Mouse (Mus musculus) adrenal gland, postnatal 36 days (tissue): Measurements from ENCODE around the gene Mapk1ip1. TPM values are rescaled to one million over a fixed set of nuclear protein-coding genes. Genes with fewer than 3 reads are reported as not detected.
A peak's percentile ranks its signal among the peaks of the same experiment; 100 is the strongest.

Source experiments
- DNase-seq, 2 experiments: peaks; one replicate each; pipeline ENCODE4 v3.0.0; 2021; ENCODE audit warnings: mixed read lengths in 1 of 2
- long read RNA-seq, 2 experiments: library from polyadenylated mRNA; stranded (forward); transcript quantifications; one replicate each; pipeline ENCODE4 v2.0.0; 2021; ENCODE audit warnings: borderline sequencing depth in 2 of 2
- total RNA-seq, 2 experiments: library from RNA; stranded (reverse); gene quantifications; 2 replicates each; pipeline ENCODE4 v1.2.3; 2021

Mapk1ip1 gene
- total RNA-seq, result 10 to 100 TPM; 18.8 to 23.7 TPM
- long read RNA-seq, experiment 1, transcript Mapk1ip1-201 (2 exons, 1,502 nt), result major isoform, 12 of 20 reads
- long read RNA-seq, experiment 1, partial matches to known transcripts, result 0 of 20 reads
- long read RNA-seq, experiment 1, other reads (novel, unspliced or antisense), result 7 of 20 reads
- long read RNA-seq, experiment 2, transcript Mapk1ip1-201 (2 exons, 1,502 nt), result major isoform, 8 of 12 reads
- long read RNA-seq, experiment 2, partial matches to known transcripts, result 0 of 12 reads
- long read RNA-seq, experiment 2, other reads (novel, unspliced or antisense), result 2 of 12 reads

- peak; percentile 98 to 99 for DNase-seq
Observed at GRCm38 (mm10) chr7:138845544-138846391, at the start of gene Mapk1ip1, which contains the start of gene Ppp2r2d. Gene Mapk1ip1, minus strand, starts transcription at chr7:138846273. Gene Ppp2r2d, plus strand, starts transcription at chr7:138846079.

- no peak for DNase-seq
Observed at GRCm38 (mm10) chr7:138885365-138886289, 39.6 kb upstream of the Mapk1ip1 start.

GRCm38 (mm10) chr7:138883724-138884123, 37.7 kb upstream of the Mapk1ip1 start:
- no peak for DNase-seq

DNA sequence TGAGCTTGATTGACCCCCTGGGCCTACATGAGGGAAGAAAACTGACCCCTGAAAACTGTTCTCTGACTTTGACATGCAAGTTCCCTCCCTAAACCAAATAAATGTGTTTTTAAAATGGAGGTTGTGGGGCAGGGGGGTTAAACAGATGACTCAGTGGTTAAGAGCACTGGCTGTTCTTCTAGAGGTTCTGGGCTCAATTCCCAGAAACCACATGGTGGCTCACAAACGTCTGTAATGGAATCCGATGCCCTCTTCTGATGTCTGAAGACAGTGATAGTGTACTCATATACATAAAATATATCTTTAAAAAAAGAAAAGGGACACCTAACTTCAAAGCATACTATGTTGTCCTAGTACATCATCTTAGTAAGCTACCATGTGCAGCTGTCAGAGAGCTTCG, 29.0 kb upstream of the Mapk1ip1 start:
- DNase-seq, result no peak

DNA sequence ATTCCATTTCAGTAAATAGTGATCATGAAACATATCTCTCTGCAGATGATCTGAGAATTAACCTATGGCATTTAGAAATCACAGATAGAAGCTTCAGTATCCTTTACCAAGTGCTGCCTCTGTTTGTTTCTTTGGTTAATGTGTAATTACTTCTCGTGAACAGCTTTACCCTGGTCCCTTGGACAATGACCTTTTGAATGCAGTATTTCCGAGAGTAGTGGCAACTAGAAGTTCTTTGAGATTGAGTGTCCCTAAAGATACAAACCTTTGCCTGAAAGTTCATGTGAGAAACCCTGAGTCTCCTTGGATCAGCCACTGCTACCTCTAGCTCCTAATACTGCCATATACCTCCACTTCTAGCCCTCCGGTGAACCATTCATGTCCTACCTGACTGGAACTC, 26.9 kb upstream of the Mapk1ip1 start:
- DNase-seq, result no peak

- DNase-seq, result no peak
Observed at GRCm38 (mm10) chr7:138868316-138868715, 22.2 kb upstream of the Mapk1ip1 start.

- no peak for DNase-seq
Observed at GRCm38 (mm10) chr7:138867286-138867685, 21.2 kb upstream of the Mapk1ip1 start.

GRCm38 (mm10) chr7:138864776-138865175, 18.7 kb upstream of the Mapk1ip1 start:
- DNase-seq, result no peak

- DNase-seq, result no peak
Observed at GRCm38 (mm10) chr7:138863950-138864572, 18.0 kb upstream of the Mapk1ip1 start.

DNA sequence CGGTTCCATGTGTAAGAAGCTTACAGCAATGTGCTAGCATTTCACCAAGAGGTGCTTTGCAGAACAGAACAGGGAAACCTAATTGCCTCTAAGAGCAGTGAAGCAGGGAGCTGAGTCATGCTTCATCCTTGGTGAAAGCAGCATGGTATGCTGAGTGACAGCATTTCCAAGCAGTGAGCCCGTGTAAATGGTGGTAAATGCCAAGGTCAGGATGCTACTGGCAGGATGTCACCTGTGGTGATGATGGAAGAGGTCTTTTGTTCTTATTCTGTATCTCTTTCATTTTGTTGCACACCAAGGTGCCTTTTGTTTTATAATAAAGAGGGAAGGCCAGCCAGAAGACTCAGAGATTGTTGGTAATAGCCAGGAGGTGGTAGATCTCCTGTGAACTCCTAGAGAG, 10.6 kb upstream of the Mapk1ip1 start:
- DNase-seq, result peak; percentile 56 to 62

DNA sequence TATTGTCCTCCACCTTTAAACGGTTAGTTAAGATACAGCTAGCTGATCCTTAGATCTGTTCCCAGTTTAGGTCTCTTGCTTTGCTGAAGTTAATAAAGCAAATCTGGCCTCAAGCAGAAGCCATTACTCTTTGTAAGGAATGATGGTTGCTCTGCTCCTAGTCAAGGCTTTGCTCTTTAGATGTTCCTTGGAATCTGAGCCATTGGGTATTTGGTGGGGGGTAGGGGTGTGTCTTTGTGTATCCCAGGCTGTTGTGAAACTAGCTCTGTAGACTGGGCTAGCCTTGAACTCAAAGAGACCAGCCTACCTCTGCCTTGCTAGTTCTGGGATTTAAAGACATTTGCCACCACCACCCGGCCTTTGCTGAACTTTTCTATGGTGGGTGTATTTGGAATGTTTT, 8.1 kb upstream of the Mapk1ip1 start:
- DNase-seq, result no peak

- no peak for DNase-seq
Observed at GRCm38 (mm10) chr7:138853417-138854031, 7.5 kb upstream of the Mapk1ip1 start.

DNA sequence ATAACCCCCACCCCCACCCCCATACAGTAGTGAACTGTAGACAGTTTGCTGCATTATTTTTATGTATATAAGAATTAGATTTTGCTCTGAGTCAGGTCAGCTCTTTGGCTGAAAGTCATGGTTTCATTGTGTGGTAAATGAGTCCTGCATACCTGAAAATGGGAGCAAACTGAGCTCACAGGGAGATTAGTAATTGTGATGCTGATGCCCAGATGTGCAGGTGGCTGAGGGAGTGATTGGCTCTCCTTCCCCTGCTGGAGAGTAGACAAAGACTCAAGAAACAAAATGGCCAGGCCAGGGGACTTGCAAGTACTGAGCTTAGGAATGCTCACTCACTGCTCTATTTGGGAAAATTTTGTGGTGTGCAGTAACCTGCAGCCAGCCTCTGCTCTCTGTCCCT, 4.0 kb upstream of the Mapk1ip1 start:
- DNase-seq, result no peak

DNA sequence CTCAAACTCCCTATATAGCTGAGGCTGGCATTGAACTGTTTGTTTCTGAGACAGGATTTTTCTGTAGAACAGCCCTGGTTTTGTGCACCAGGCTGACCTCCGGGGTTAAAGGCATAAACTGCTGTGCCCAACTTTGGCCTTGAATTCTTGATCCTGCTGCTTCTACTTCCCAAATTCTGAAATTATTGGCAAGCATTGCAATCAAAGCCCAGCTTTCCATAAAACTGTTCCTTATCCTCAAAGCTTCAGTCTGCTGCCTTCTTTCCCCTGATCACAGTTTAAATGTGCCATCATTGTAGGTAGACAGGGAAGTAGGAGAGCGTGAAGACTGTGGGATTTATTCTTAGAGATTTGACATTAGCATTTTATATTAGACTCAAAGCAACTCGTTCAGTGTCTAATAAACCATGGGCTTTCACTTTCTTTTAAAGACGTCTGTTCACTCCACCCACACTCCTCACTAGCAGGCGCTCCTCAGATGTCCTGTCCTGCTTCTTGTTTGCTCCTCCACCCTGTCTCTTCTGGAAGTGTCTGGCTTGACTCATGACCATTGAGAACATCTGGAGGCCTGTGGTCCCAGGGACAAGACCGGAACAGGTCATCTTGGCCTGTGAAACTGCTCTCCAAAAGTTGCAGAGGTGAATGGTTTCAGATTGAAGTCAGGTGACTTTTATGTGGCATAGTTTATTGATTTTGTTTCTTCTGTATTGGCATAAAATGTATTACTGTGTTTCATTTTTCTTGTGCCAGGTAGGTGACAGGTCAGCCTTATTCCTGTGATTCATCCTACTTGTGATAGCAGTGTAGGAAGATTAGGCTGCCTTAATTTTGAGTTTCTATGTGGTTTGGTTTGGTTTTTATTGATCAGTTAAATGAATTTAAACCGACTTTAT, 2.2 kb upstream of the Mapk1ip1 start:
- no peak for DNase-seq

DNA sequence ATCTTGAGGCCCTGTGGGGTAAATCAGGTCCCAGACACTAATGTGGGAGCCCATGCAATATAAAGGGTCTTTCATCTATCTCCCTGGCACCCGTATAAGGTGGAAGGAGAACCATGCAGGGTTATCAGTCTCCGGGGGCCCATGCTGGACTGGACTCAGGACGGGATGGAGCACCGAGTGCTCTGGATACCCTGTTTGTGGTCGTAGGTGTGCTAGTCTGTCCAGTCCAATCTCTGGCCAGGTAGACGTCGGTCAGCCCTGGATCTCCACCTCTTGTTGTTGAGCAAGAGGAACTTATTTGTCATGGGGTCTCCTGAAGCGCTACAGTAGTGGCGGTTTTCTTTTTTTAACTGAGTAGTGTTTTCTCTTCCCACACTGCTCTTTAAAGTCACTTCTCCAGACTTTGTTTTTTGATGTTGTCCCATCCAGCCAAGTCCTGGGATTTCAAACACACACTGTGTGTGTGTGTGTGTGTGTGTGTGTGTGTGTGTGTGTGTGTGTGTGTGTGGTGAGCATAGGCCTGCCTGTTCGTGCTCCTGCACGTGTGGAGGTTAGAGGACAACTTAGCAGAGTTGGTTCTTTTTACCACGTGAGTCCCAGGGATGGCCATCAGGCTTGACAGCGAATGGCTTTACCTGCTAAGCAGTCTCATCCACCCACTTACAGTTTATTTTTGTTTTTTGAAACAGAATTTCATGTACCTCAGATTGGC, 1.4 kb upstream of the Mapk1ip1 start:
- DNase-seq, result no peak

GRCm38 (mm10) chr7:138846502-138846991, 474 bp upstream of the Mapk1ip1 start:
- peak in 1 of 2 experiments; percentile 86 for DNase-seq

GRCm38 (mm10) chr7:138845111-138845510, 962 bp downstream of the Mapk1ip1 start:
- no peak for DNase-seq

GRCm38 (mm10) chr7:138843421-138843820, 2.7 kb downstream of the Mapk1ip1 start:
- DNase-seq, result no peak

DNA sequence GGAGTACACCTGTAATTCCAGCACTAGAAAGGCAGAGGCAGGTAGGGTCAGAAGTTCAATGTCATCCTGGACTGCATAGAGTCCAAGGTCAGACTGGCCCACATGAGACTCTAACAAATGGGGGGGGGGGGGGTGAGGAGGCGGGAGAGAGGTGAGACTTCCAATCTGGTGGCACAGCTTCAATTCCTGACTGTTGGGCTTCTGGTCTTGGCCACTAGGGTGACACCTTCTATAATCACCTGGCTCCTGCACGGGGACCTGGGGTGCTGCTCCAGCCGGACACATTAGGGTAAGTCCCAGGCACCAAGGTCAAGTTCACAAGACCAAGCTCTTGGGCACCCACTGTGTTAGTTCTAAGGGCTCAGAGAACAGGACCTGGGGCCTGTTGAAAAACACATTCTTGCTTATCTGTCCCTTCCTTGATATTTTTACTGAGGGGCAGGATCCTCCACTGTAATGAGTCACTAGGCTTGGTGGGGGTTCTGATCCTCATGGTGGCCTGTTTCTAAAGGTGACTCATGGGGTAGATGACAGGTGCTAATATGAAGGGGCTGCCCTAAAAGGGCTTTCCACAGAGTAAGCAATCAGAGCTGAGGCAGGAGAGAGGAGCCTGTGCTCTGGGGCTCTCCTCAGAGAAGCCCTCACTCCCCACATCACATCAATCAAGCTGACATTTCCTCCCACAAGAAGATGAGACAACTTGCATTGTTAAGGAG, 4.5 kb downstream of the Mapk1ip1 start:
- no peak for DNase-seq
